ENCODE assay signal across 12 mouse cellular contexts in genomic region chr7:128321260-128321659, GRCm38 (mm10). TPM values are rescaled to one million over a fixed set of nuclear protein-coding genes. Genes with fewer than 3 reads are reported as not detected.
DNase-seq lines count a peak whose midpoint lies in the region; ATAC-seq and TF ChIP-seq lines count a peak whose summit lies in the region.
"Had no signal": no experiment of that assay in that cellular context is flagged by ENCODE, and none has a peak within 500 bp of the region (broad histone marks: within the 10 kb centered on the region; RNA-seq: fewer than 3 reads in every experiment).

No protein-coding gene starts in this region.

- H3K27me3 ChIP-seq in lung, embryonic 15.5 days = no peaks in the 10 kb centered on the region
- no peaks in the 10 kb centered on the region for H3K27me3 ChIP-seq in intestine, embryonic 16.5 days (replicated peaks; ENCODE audit: control insufficient read depth, insufficient read depth, low read length)
- no peaks in the 10 kb centered on the region for H3K27me3 ChIP-seq in small intestine, adult 2 months (ENCODE audit: control insufficient read depth, insufficient read depth, low read length)
- H3K27me3 ChIP-seq: forebrain, embryonic 12.5 days; hindbrain, embryonic 12.5 days had no signal

- H3K9me3 ChIP-seq in lung, embryonic 15.5 days = no peaks in the 10 kb centered on the region
- H3K9me3 ChIP-seq in intestine, embryonic 16.5 days (ENCODE audit: control insufficient read depth, low read length) = no peaks in the 10 kb centered on the region
- H3K9me3 ChIP-seq: forebrain, embryonic 12.5 days; hindbrain, embryonic 12.5 days had no signal

- no peak for TF ChIP-seq CTCF in lung, adult 2 months (IDR thresholded peaks at IDR 0.05; ENCODE audit: insufficient read depth, low read length)
- TF ChIP-seq CTCF in small intestine, adult 2 months (IDR thresholded peaks at IDR 0.05; ENCODE audit: extremely low read depth, insufficient read length, insufficient replicate concordance, low read depth, low read length) = no peak

- no peak overlapping the region for H3K9ac ChIP-seq in lung, embryonic 15.5 days
- no peak overlapping the region for H3K9ac ChIP-seq in intestine, embryonic 16.5 days (ENCODE audit: low read depth, low read length)
- H3K9ac ChIP-seq: forebrain, embryonic 12.5 days; hindbrain, embryonic 12.5 days had no signal

- ATAC-seq in lung, embryonic 15.5 days (ENCODE audit: borderline replicate concordance, extremely low read depth, low FRiP score, low TSS enrichment) = peak; percentile 91
- ATAC-seq in intestine, embryonic 16.5 days = peak; percentile 86

- no peak for TF ChIP-seq POLR2A in lung, adult 2 months (IDR thresholded peaks at IDR 0.05; ENCODE audit: borderline replicate concordance, extremely low read depth, low read depth, low read length)
- no peak for TF ChIP-seq POLR2A in small intestine, adult 2 months (IDR thresholded peaks at IDR 0.05; ENCODE audit: low read depth, low read length)

- DNase-seq in embryo, embryonic 10 days (ENCODE audit: low spot score) = peak; percentile 27
- no peak for DNase-seq in embryo, embryonic 11 days
- no peak for DNase-seq in lung, adult 2 months
- no peak for DNase-seq in thymus, postnatal 14 days
- DNase-seq in ovary, postnatal 10 days (ENCODE audit: low spot score) = no peak
- DNase-seq: cerebellum, postnatal 36 days; gastrocnemius, postnatal 25 days had no signal

- peaks cover 31% of the 10 kb centered on the region for H3K4me1 ChIP-seq in lung, embryonic 15.5 days
- H3K4me1 ChIP-seq in lung, adult 2 months (ENCODE audit: control insufficient read depth, insufficient read depth, low read length) = peaks cover 13% of the 10 kb centered on the region
- H3K4me1 ChIP-seq in intestine, embryonic 16.5 days (ENCODE audit: control insufficient read depth, insufficient read depth, low read length) = peaks cover 19% of the 10 kb centered on the region
- H3K4me1 ChIP-seq in small intestine, adult 2 months (ENCODE audit: control insufficient read depth, insufficient read depth, insufficient read length, low read length) = peaks cover 5% of the 10 kb centered on the region; the same call in 1 of the 2 replicates
- H3K4me1 ChIP-seq: forebrain, embryonic 12.5 days had no signal

- no peaks in the 10 kb centered on the region for H3K36me3 ChIP-seq in lung, embryonic 15.5 days
- no peaks in the 10 kb centered on the region for H3K36me3 ChIP-seq in intestine, embryonic 16.5 days (ENCODE audit: control insufficient read depth, insufficient read depth, low read length)
- no peaks in the 10 kb centered on the region for H3K36me3 ChIP-seq in small intestine, adult 2 months (ENCODE audit: control insufficient read depth, insufficient read depth, low read length)
- H3K36me3 ChIP-seq: forebrain, embryonic 12.5 days; hindbrain, embryonic 12.5 days had no signal

- peak overlapping the region; percentile 91 for H3K27ac ChIP-seq in lung, embryonic 15.5 days
- peak overlapping the region; percentile 86 for H3K27ac ChIP-seq in intestine, embryonic 16.5 days (ENCODE audit: low read length)
- peak overlapping the region; percentile 86 for H3K27ac ChIP-seq in small intestine, adult 2 months (ENCODE audit: insufficient read depth, low read depth, low read length)
- H3K27ac ChIP-seq: forebrain, embryonic 12.5 days; hindbrain, embryonic 12.5 days had no signal

- WGBS in lung, embryonic 15.5 days = 50% methylated on average over 7 of the region's 7 CpGs
- 67% methylated on average over 7 of the region's 7 CpGs for WGBS in lung, adult 2 months
- 48% methylated on average over 7 of the region's 7 CpGs for WGBS in intestine, embryonic 16.5 days
- 60% methylated on average over 7 of the region's 7 CpGs for WGBS in small intestine, adult 2 months

- H3K4me3 ChIP-seq in lung, embryonic 15.5 days = no peak overlapping the region
- no peak overlapping the region for H3K4me3 ChIP-seq in lung, adult 2 months (replicated peaks; ENCODE audit: extremely low read depth, low read depth, low read length)
- H3K4me3 ChIP-seq in intestine, embryonic 16.5 days (ENCODE audit: low read length) = no peak overlapping the region
- no peak overlapping the region for H3K4me3 ChIP-seq in small intestine, adult 2 months (ENCODE audit: low read depth, low read length)
- H3K4me3 ChIP-seq: forebrain, embryonic 12.5 days; hindbrain, embryonic 12.5 days had no signal

- H3K4me2 ChIP-seq in lung, embryonic 15.5 days = peak overlapping the region; percentile 17; the same call in 1 of the 2 replicates
- no peak overlapping the region for H3K4me2 ChIP-seq in intestine, embryonic 16.5 days (ENCODE audit: low read depth, low read length)
- H3K4me2 ChIP-seq: forebrain, embryonic 12.5 days; hindbrain, embryonic 12.5 days had no signal

RNA-seq across cellular contexts. Expression of gene BC017158, which starts 23.3 kb away (rescaled TPM):
- polyA plus RNA-seq in lung, embryonic 15.5 days (2015; fragmentation: Nextera tagmentation; extraction: Ambion mirVana) = 31.3 and 38.6 TPM in 2 replicates
- 59.4 and 59.9 TPM in 2 replicates for polyA plus RNA-seq in lung, adult 2 months (2012; rRNA removed)
- 49.6 and 53.4 TPM in 2 replicates for polyA plus RNA-seq in intestine, embryonic 16.5 days (2015; fragmentation: Nextera tagmentation; extraction: Ambion mirVana)
- 47.4 and 52.7 TPM in 2 replicates for polyA plus RNA-seq in small intestine, adult 2 months (2012; rRNA removed)

RNA-seq across cellular contexts. Expression of gene Slc5a2, which starts 55.8 kb away (rescaled TPM):
- polyA plus RNA-seq in lung, embryonic 15.5 days (2015; fragmentation: Nextera tagmentation; extraction: Ambion mirVana) = 0.15 and 0.19 TPM in 2 replicates
- polyA plus RNA-seq in lung, adult 2 months (2012; rRNA removed) = 0.09 and 0.24 TPM in 2 replicates
- not detected in 2 replicates for polyA plus RNA-seq in intestine, embryonic 16.5 days (2015; fragmentation: Nextera tagmentation; extraction: Ambion mirVana)
- not detected in 2 replicates for polyA plus RNA-seq in small intestine, adult 2 months (2012; rRNA removed)
- polyA plus RNA-seq: forebrain, embryonic 12.5 days; hindbrain, embryonic 12.5 days had no signal
